Mouse (Mus musculus) cerebellum, adult 2 months (tissue): Measurements from ENCODE around the gene Emc10. TPM values are rescaled to one million over a fixed set of nuclear protein-coding genes. Genes with fewer than 3 reads are reported as not detected.

Experiments
- DNase-seq, 2 experiments: peaks; one replicate each; pipeline ENCODE4 v3.0.0; 2021
- H3K27ac ChIP-seq: fragments of 200-500 bp; 2 replicates; pipeline ENCODE4 v1.5.1; 2012; ENCODE audit warnings: low read length, control low read depth, inconsistent platforms; ENCODE audit not compliant: insufficient read depth
- H3K27me3 ChIP-seq: fragments of 200-500 bp; 2 replicates; pipeline ENCODE4 v1.6.1; 2012; ENCODE audit warnings: inconsistent platforms, mild to moderate bottlenecking, low read length, moderate library complexity; ENCODE audit not compliant: control insufficient read depth, insufficient read depth
- H3K4me1 ChIP-seq: fragments of 200-500 bp; 2 replicates; pipeline ENCODE4 v1.6.1; 2011; ENCODE audit warnings: low read length; ENCODE audit not compliant: control insufficient read depth, insufficient read depth
- H3K4me3 ChIP-seq: fragments of 200-500 bp; replicated peaks from 2 replicates; pipeline ENCODE3; 2011; ENCODE audit warnings: mild to moderate bottlenecking, low read depth, low read length, control low read depth; ENCODE audit not compliant: insufficient read depth
- CTCF ChIP-seq: fragments of 200-500 bp; IDR thresholded peaks from 2 replicates; pipeline ENCODE4 v1.5.1; 2011; ENCODE audit warnings: low read depth, mild to moderate bottlenecking, control low read depth, low read length, moderate library complexity, borderline replicate concordance; ENCODE audit not compliant: insufficient read depth
- POLR2A ChIP-seq: fragments of 200-500 bp; IDR thresholded peaks from 2 replicates; pipeline ENCODE4 v1.6.1; 2011; ENCODE audit warnings: low read length, control low read depth, borderline replicate concordance; ENCODE audit not compliant: insufficient read depth
- WGBS: fragments of 180-500 bp; shearing (Covaris S2); methylation state at CpG from one replicate; pipeline ENCODE4 v1.1.7; 2018; 5-methylcytosine and 5-hydroxymethylcytosine counted together
- polyA plus RNA-seq: library from polyadenylated mRNA; depleted of rRNA; stranded (reverse); fragments of >200 nt; gene quantifications from 2 replicates; pipeline ENCODE4 v1.2.3, GENCODE M21; 2012

Gene Emc10
- polyA plus RNA-seq, 1 experiment: 302 TPM

GRCm38 (mm10) chr7:44446070-44446855, 50.1 kb downstream of the Emc10 start:
- Histone ChIP-seq H3K27ac (peak overlapping the region; percentile 27), H3K27me3 (no peaks in the 10 kb centered on the region), H3K4me3 (peak overlapping the region; percentile 17), H3K4me1 (peaks cover 48% of the 10 kb centered on the region)
- TF ChIP-seq POLR2A (no peak), CTCF (no peak; the same call in 1 of the 2 replicates)
- peak; percentile 79 to 83 for DNase-seq
- 4% methylated on average over 12 of the region's 12 CpGs for WGBS

GRCm38 (mm10) chr7:44445528-44445923, 50.8 kb downstream of the Emc10 start:
- DNase-seq: peak; percentile 50 to 61
- no peak for TF ChIP-seq CTCF
- TF ChIP-seq POLR2A: no peak
- H3K4me3 ChIP-seq: peak overlapping the region; percentile 35
- H3K27ac ChIP-seq: peak overlapping the region; percentile 95
- H3K4me1 ChIP-seq: peaks cover 47% of the 10 kb centered on the region
- WGBS: 6% methylated on average over 7 of the region's 7 CpGs
- no peaks in the 10 kb centered on the region for H3K27me3 ChIP-seq

- DNase-seq: peak; percentile 57 to 67
- peak overlapping the region; percentile 95 for H3K27ac ChIP-seq
- TF ChIP-seq POLR2A (no peak), CTCF (no peak)
- no peaks in the 10 kb centered on the region for H3K27me3 ChIP-seq
- 15% methylated on average over 29 of the region's 29 CpGs for WGBS
- H3K4me3 ChIP-seq: peak overlapping the region; percentile 84
- H3K4me1 ChIP-seq: peaks cover 52% of the 10 kb centered on the region
Observed at GRCm38 (mm10) chr7:44444886-44445527, 51.3 kb downstream of the Emc10 start.

- WGBS: 0% methylated on average over 20 of the region's 20 CpGs
- DNase-seq: peak; percentile 84 to 86
- Histone ChIP-seq H3K27me3 (no peaks in the 10 kb centered on the region), H3K4me1 (peaks cover 50% of the 10 kb centered on the region), H3K27ac (peak overlapping the region; percentile 95), H3K4me3 (peak overlapping the region; percentile 84)
- TF ChIP-seq POLR2A (peak; percentile 26; the same call in 1 of the 2 replicates), CTCF (no peak; the same call in 1 of the 2 replicates)
Observed at GRCm38 (mm10) chr7:44443268-44444173, 52.8 kb downstream of the Emc10 start.

GRCm38 (mm10) chr7:44442407-44442821, 53.9 kb downstream of the Emc10 start:
- no peaks in the 10 kb centered on the region for H3K27me3 ChIP-seq
- 0 out of 2 replicates have a peak, but pooled peaks have one; percentile 19 for TF ChIP-seq POLR2A
- TF ChIP-seq CTCF: no peak
- WGBS: under 1% methylated on average over 14 of the region's 14 CpGs
- peak; percentile 62 to 75 for DNase-seq
- H3K4me3 ChIP-seq: peak overlapping the region; percentile 84
- H3K4me1 ChIP-seq: peaks cover 55% of the 10 kb centered on the region
- peak overlapping the region; percentile 95 for H3K27ac ChIP-seq

- peaks cover 57% of the 10 kb centered on the region for H3K4me1 ChIP-seq
- H3K27me3 ChIP-seq: no peaks in the 10 kb centered on the region
- peak overlapping the region; percentile 84 for H3K4me3 ChIP-seq
- under 1% methylated on average over 14 of the region's 14 CpGs for WGBS
- H3K27ac ChIP-seq: peak overlapping the region; percentile 95
- DNase-seq: peak; percentile 80 to 81
- TF ChIP-seq POLR2A (peak; percentile 81; the same call in 1 of the 2 replicates), CTCF (no peak)
Observed at GRCm38 (mm10) chr7:44441648-44442109, 54.6 kb downstream of the Emc10 start.

- no peak for DNase-seq
- Histone ChIP-seq H3K4me3 (peak overlapping the region; percentile 84), H3K27me3 (no peaks in the 10 kb centered on the region), H3K4me1 (peaks cover 57% of the 10 kb centered on the region), H3K27ac (peak overlapping the region; percentile 95)
- WGBS: 17% methylated on average over 1 of the region's 1 CpGs
- TF ChIP-seq POLR2A: no peak
- TF ChIP-seq CTCF: no peak
Observed at GRCm38 (mm10) chr7:44441180-44441579, 55.1 kb downstream of the Emc10 start.
